Mouse (Mus musculus) cerebellum, postnatal 36 days (tissue): Measurements from ENCODE around the gene Vmn1r160.
"Not testable (repeated sequence)": the region's sequence is repeated elsewhere in the genome, so short reads cannot be mapped to it uniquely, and the experiment has no call there.

Experiments
- DNase-seq, 2 experiments: peaks; one replicate each; pipeline ENCODE4 v3.0.0; 2021 to 2022; ENCODE audit warnings: mixed read lengths in 2 of 2

Vmn1r160 gene

GRCm38 (mm10) chr7:22870924-22871323 lies at the start of gene Vmn1r160:
TSS of gene Vmn1r160 (plus strand) at chr7:22871224.
- DNase-seq: not testable (repeated sequence)

- not testable (repeated sequence) for DNase-seq
Observed at GRCm38 (mm10) chr7:22843505-22843904, 27.5 kb upstream of the Vmn1r160 start, which contains the start of gene Vmn1r159. TSS of gene Vmn1r159 (minus strand) at chr7:22843605.
